ENCODE assay signal across 11 mouse cellular contexts in the genomic region with DNA sequence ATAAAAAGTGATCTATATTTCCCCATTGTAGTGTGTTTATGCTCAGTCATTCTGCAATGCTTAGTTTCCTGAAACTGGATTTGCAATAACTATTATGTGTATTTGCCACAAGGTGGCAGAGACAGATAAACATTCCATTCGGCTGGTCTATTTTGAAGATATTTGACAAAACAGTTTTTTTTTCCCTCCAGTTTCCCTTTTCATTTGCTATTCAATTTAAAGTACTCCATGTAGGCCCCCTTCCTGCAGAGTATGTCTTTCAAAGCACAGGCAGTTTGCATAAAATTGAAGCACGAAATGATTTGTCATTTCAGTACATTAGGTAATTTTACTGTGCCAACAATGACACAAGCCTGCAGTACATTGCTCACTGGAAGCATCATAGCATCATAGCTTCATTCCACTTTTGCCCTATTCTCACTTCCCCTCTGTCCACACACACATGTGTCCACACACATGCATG.
DNase-seq lines count a peak whose midpoint lies in the region; ATAC-seq and TF ChIP-seq lines count a peak whose summit lies in the region.
"Had no signal": no experiment of that assay in that cellular context is flagged by ENCODE, and none has a peak within 500 bp of the region (broad histone marks: within the 10 kb centered on the region; RNA-seq: fewer than 3 reads in every experiment).

No protein-coding gene starts in this region.

- peak; percentile 71 for ATAC-seq in frontal cortex, adult (ENCODE audit: low TSS enrichment)
- no peak for ATAC-seq in liver, embryonic 11.5 days (replicated peaks; ENCODE audit: low FRiP score)

- no peaks in the 10 kb centered on the region for H3K27me3 ChIP-seq in myocyte (ENCODE audit: control insufficient read depth, insufficient read depth, insufficient read length)
- no peaks in the 10 kb centered on the region for H3K27me3 ChIP-seq in liver, embryonic 11.5 days (replicated peaks; ENCODE audit: control insufficient read depth, insufficient read depth, low read length)
- H3K27me3 ChIP-seq: heart, embryonic 12.5 days had no signal

- no peaks in the 10 kb centered on the region for H3K9me3 ChIP-seq in liver, embryonic 11.5 days (ENCODE audit: control insufficient read depth, low read length)
- H3K9me3 ChIP-seq: heart, embryonic 12.5 days had no signal

- no peak overlapping the region for H3K27ac ChIP-seq in liver, embryonic 11.5 days (ENCODE audit: low read depth, low read length)

- no peak overlapping the region for H3ac ChIP-seq in myocyte (ENCODE audit: control insufficient read depth, insufficient read length)

- H3K79me2 ChIP-seq in myocyte (ENCODE audit: control insufficient read depth, insufficient read depth) = no peaks in the 10 kb centered on the region

- TF ChIP-seq POLR2A in myocyte (IDR thresholded peaks at IDR 0.05; ENCODE audit: insufficient read length, low read depth) = no peak

- no peaks in the 10 kb centered on the region for H3K36me3 ChIP-seq in myocyte (ENCODE audit: control insufficient read depth, insufficient read depth)
- H3K36me3 ChIP-seq in liver, embryonic 11.5 days (ENCODE audit: control insufficient read depth, insufficient read depth, low read length) = no peaks in the 10 kb centered on the region
- H3K36me3 ChIP-seq: heart, embryonic 12.5 days had no signal

- H3K4me2 ChIP-seq in myocyte (ENCODE audit: low read depth) = peak overlapping the region; percentile 39
- no peak overlapping the region for H3K4me2 ChIP-seq in liver, embryonic 11.5 days
- H3K4me2 ChIP-seq: heart, embryonic 12.5 days had no signal

- DNase-seq in frontal cortex, postnatal 10 days (ENCODE audit: low spot score in 2 of 2) = no peak
- DNase-seq in left cerebral cortex, postnatal 14 days (ENCODE audit: low spot score in 2 of 2) = peak; percentile 8 to 74
- DNase-seq in left cerebral cortex, postnatal 36 days (ENCODE audit: low spot score in 2 of 2) = no peak
- peak; percentile 65 for DNase-seq in brain, adult 2 months (ENCODE audit: low read depth, low spot score)
- DNase-seq in urinary bladder, postnatal 4 days (ENCODE audit: low spot score in 2 of 2) = no peak
- DNase-seq in liver, embryonic 11.5 days (ENCODE audit: low spot score) = no peak
- DNase-seq: kidney, postnatal 25 days; thymus, adult 2 months had no signal

- H3K4me3 ChIP-seq in myocyte = no peak overlapping the region
- no peak overlapping the region for H3K4me3 ChIP-seq in liver, embryonic 11.5 days (ENCODE audit: low read depth, low read length)
- H3K4me3 ChIP-seq: heart, embryonic 12.5 days had no signal

- H3K9ac ChIP-seq in liver, embryonic 11.5 days (ENCODE audit: low read depth, low read length) = no peak overlapping the region
- H3K9ac ChIP-seq: heart, embryonic 12.5 days had no signal

- intact Hi-C loops in left cerebral cortex, postnatal 14 days (cut with DNase I) = loop anchor here (1.0 to 10.0 kb wide), 3 partner anchors 202 to 422 kb away; partner anchors contain the start of gene Plppr5
- intact Hi-C loops in left cerebral cortex, postnatal 36 days (cut with DNase I) = loop anchor here (1.0 to 10.0 kb wide), 3 partner anchors 142 to 532 kb away; partner anchors contain the start of gene Plppr4

- no peaks in the 10 kb centered on the region for H3K4me1 ChIP-seq in liver, embryonic 11.5 days (replicated peaks; ENCODE audit: control insufficient read depth, insufficient read depth, low read length)

- WGBS in liver, embryonic 11.5 days = 66% methylated on average over 2 of the region's 2 CpGs

TF ChIP-seq in myocyte, 11 proteins besides CTCF, POLR2A, EP300 and RAD21:
- TF ChIP-seq REST (IDR thresholded peaks at IDR 0.05; ENCODE audit: insufficient read depth, insufficient read length) (no peak), MAX (IDR thresholded peaks at IDR 0.05; ENCODE audit: low read depth) (no peak), TCF12 (IDR thresholded peaks at IDR 0.05; ENCODE audit: insufficient read depth, poor library complexity, severe bottlenecking) (no peak), USF1 (IDR thresholded peaks at IDR 0.05; ENCODE audit: low read depth) (no peak), CEBPB (IDR thresholded peaks at IDR 0.05; ENCODE audit: insufficient read depth, poor library complexity, severe bottlenecking) (no peak), E2F4 (IDR thresholded peaks at IDR 0.05; ENCODE audit: insufficient read depth) (no peak), SRF (IDR thresholded peaks at IDR 0.05; ENCODE audit: control insufficient read depth, insufficient read length, low read depth) (no peak), TCF3 (IDR thresholded peaks at IDR 0.05; ENCODE audit: insufficient read length, low read depth) (no peak), POLR2AphosphoS2 (IDR thresholded peaks at IDR 0.05; ENCODE audit: insufficient read length, low read depth) (no peak), MYOD1 (IDR thresholded peaks at IDR 0.05; ENCODE audit: control insufficient read depth in 1 of 3, insufficient read length in 2 of 3, low read depth in 2 of 3) (no peak), MYOG (IDR thresholded peaks at IDR 0.05; ENCODE audit: control insufficient read depth in 1 of 3, insufficient read depth in 1 of 3, insufficient read length in 2 of 3, low read depth in 2 of 3) (no peak)

Comparison
In these comparisons a context has a peak if more than half of its experiments do, and no peak if none do; other contexts are left out.
1. DNase-seq: peak in left cerebral cortex, postnatal 14 days (2 of 2) and brain, adult 2 months (single experiment); none in frontal cortex, postnatal 10 days (0 of 2), left cerebral cortex, postnatal 36 days (0 of 2), urinary bladder, postnatal 4 days (0 of 2) and liver, embryonic 11.5 days (single experiment).